In the genomic region with DNA sequence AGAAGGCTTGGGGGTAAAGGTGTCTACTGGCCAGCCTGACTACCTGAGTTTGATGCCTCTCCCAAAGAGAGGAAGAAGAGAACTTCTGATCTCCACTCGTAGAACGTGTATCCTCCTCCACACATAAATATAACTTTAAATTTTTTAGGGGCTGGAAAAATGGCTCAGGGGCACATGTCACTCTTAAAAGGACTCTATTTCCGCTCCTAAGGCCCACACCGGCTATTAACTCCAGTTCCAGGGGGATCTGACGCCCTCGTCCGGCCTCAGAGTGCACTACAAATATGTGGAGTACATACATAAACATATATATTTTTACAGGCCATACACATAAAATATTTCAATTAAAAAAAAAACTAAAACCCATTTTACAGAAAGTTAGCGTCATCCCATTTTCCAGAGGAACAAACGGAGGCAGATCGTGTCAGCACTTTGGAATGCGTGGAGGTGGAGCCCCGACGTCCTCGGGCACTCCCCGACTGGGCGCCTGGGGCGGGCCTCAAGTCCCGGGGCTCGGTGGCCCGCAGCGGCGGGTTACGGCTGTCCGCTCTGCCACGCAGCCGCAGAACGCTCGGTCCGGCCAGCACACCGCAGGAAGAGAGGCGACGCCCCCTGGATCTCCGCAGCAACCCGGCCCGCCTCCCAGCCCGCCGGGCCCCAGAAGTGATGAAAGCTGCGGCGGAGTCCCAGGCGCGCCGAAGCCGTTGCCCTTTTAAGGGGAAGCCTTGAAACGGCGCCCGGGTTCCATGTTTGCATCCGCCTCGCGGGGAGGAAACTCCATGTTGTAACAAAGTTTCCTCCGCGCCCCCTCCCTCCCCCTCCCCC, we compare ENCODE assay signal across 8 mouse cellular contexts. TPM values are rescaled to one million over a fixed set of nuclear protein-coding genes. Genes with fewer than 3 reads are reported as not detected.
DNase-seq lines count a peak whose midpoint lies in the region; ATAC-seq lines count a peak whose summit lies in the region.

A gene (plus strand): TSS at position 586 of the 825 bp plus-strand sequence.

- DNase-seq in R1 (ENCODE audit: low read depth, low spot score) = peak; percentile 93
- peak; percentile 97 to 98 for DNase-seq in cerebellum, postnatal 25 days
- peak; percentile 95 for DNase-seq in frontal cortex, postnatal 36 days (ENCODE audit: low spot score in 2 of 2)
- DNase-seq in left cerebral cortex, adult 11 months (ENCODE audit: low spot score) = peak; percentile 91
- DNase-seq in lung, postnatal 4 days = peak; percentile 98 to 100
- peak; percentile 94 for DNase-seq in retina, postnatal 7 days (ENCODE audit: low read depth, low spot score)
- DNase-seq in urinary bladder, adult 2 months (ENCODE audit: low spot score) = peak; percentile 95

- WGBS in hindbrain, embryonic 15.5 days = 3% methylated on average over 48 of the region's 51 CpGs

- peaks cover 4% of the 10 kb centered on the region; the same call in 1 of the 2 replicates for H3K36me3 ChIP-seq in hindbrain, embryonic 15.5 days

- ATAC-seq in hindbrain, embryonic 15.5 days (ENCODE audit: low FRiP score, low read depth) = peak; percentile 78

- peak within 1 kb of the TSS; percentile 57 for H3K9ac ChIP-seq in hindbrain, embryonic 15.5 days

- peak within 1 kb of the TSS; percentile 72 for H3K4me3 ChIP-seq in hindbrain, embryonic 15.5 days

- H3K4me1 ChIP-seq in hindbrain, embryonic 15.5 days (replicated peaks) = peaks cover 40% of the 10 kb centered on the region

- no peaks in the 10 kb centered on the region for H3K9me3 ChIP-seq in hindbrain, embryonic 15.5 days

- peak within 1 kb of the TSS; percentile 93 for H3K4me2 ChIP-seq in hindbrain, embryonic 15.5 days

- H3K27me3 ChIP-seq in hindbrain, embryonic 15.5 days = 0 out of 2 replicates have a peak, but pooled peaks cover 4% of the 10 kb centered on the region

- H3K27ac ChIP-seq in hindbrain, embryonic 15.5 days (replicated peaks) = peak within 1 kb of the TSS; percentile 75

RNA-seq across cellular contexts. Expression of the gene that starts here (rescaled TPM):
- polyA plus RNA-seq in hindbrain, embryonic 15.5 days (2015; fragmentation: Nextera tagmentation; extraction: Ambion mirVana) = 19.3 and 19.5 TPM in 2 replicates
- polyA plus RNA-seq in urinary bladder, adult 2 months (2012; rRNA removed) = 93.7 and 117 TPM in 2 replicates

Comparison
In these comparisons a context has a peak if more than half of its experiments do, and no peak if none do; other contexts are left out.
1. Peak in every context shown above with its lines: DNase-seq, ATAC-seq, H3K4me3 ChIP-seq and H3K27ac ChIP-seq.